Mouse (Mus musculus): ENCODE results near the gene Tmco1. TPM values are rescaled to one million over a fixed set of nuclear protein-coding genes. Genes with fewer than 3 reads are reported as not detected.

Tmco1 gene
- total RNA-seq (2021) = 10 to 100 TPM; 43.2 to 48.9 TPM
- long read RNA-seq, experiment 1, transcript Tmco1-204 (7 exons, 1,573 nt) = major isoform, 47 of 50 reads
- long read RNA-seq, experiment 1, partial matches to known transcripts = 0 of 50 reads
- long read RNA-seq, experiment 1, other reads (novel, unspliced or antisense) = 3 of 50 reads
- long read RNA-seq, experiment 2, transcript Tmco1-204 (7 exons, 1,573 nt) = major isoform, 85 of 92 reads
- long read RNA-seq, experiment 2, partial matches to known transcripts = 1 of 92 reads
- long read RNA-seq, experiment 2, other reads (novel, unspliced or antisense) = 6 of 92 reads

- peak; percentile 97 to 98 for DNase-seq (ENCODE audit: low spot score in 2 of 2)
These were observed at the start of gene Tmco1 for GRCm38 (mm10) chr1:167308261-167309054. TSS of gene Tmco1 (plus strand) at chr1:167308378.

- peak in 1 of 2 experiments; percentile 71 for DNase-seq (ENCODE audit: low spot score in 2 of 2)
These were observed 48.5 kb upstream of the Tmco1 start for GRCm38 (mm10) chr1:167259702-167260101.

- no peak for DNase-seq (ENCODE audit: low spot score in 2 of 2)
These were observed 46.4 kb upstream of the Tmco1 start for GRCm38 (mm10) chr1:167261750-167262149.

- DNase-seq (ENCODE audit: low spot score in 2 of 2) = no peak
These were observed 45.6 kb upstream of the Tmco1 start for GRCm38 (mm10) chr1:167262489-167263041.

DNA sequence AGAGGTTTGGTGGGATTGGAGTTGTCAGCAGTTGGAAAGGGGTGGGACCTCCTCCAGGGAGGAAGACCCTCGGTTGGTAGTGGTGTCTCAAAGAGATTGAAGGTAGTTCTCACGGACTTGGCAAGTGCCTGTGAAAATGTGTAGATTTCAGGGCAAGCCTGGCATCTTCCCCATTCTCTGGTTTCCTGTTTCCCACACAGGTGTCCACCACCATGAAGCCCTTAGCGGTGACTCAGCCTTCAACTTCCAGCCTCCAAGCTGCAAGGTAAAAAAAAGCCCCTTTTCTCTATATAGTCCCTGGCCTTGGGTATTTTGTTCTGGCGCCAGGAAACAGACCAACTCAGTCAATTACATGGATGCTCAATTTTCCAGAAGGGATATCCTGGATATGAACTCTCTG, 42.8 kb upstream of the Tmco1 start:
- DNase-seq (ENCODE audit: low spot score in 2 of 2) = no peak

DNA sequence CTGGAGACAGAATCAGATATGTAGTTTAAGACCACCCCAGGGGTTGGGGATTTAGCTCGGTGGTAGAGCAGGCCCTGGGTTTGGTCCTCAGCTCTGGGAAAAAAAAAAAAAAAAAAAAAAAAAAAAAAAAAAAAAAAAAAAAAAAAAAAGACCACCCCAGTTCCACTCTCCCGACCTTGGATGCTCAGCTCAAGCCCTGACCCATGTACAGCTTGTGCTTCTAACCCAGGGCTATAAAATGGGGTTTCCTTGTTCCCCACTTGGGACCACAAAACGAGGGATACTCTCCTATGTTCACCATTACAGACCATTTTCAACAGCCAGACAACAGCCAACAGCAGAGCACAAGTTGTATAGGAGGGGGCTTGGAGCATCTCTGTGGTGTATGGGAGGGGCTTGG, 41.5 kb upstream of the Tmco1 start:
- no peak for DNase-seq (ENCODE audit: low spot score in 2 of 2)

- no peak for DNase-seq (ENCODE audit: low spot score in 2 of 2)
These were observed 39.7 kb upstream of the Tmco1 start for GRCm38 (mm10) chr1:167268360-167269063.

- DNase-seq (ENCODE audit: low spot score in 2 of 2) = no peak
These were observed 38.8 kb upstream of the Tmco1 start for GRCm38 (mm10) chr1:167269350-167269811.

DNA sequence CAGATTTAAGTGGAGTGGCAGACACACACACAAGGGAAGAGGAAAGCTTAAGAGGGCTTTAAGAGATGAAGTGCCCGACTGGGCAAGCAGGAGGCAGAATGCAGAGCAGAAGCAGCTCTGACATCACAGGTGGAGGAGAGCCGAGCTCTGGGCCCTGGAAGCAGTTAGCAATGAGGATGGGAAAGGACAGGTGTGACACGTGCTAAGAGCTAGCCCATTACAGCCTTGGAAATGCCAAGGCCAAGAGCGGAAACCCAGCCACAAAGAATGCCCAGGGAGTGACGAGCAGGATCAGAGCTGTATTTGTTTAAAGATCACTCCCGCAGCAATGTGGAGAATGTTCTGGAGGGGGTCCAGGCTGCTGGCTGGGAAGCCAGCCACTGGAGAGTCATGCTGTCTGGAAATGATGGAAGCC, 38.3 kb upstream of the Tmco1 start:
- peak; percentile 79 to 91 for DNase-seq (ENCODE audit: low spot score in 2 of 2)

GRCm38 (mm10) chr1:167270342-167271111, 37.7 kb upstream of the Tmco1 start:
- no peak for DNase-seq (ENCODE audit: low spot score in 2 of 2)

GRCm38 (mm10) chr1:167271304-167271703, 36.9 kb upstream of the Tmco1 start:
- no peak for DNase-seq (ENCODE audit: low spot score in 2 of 2)

- no peak for DNase-seq (ENCODE audit: low spot score in 2 of 2)
These were observed 36.3 kb upstream of the Tmco1 start for GRCm38 (mm10) chr1:167271841-167272240.

DNA sequence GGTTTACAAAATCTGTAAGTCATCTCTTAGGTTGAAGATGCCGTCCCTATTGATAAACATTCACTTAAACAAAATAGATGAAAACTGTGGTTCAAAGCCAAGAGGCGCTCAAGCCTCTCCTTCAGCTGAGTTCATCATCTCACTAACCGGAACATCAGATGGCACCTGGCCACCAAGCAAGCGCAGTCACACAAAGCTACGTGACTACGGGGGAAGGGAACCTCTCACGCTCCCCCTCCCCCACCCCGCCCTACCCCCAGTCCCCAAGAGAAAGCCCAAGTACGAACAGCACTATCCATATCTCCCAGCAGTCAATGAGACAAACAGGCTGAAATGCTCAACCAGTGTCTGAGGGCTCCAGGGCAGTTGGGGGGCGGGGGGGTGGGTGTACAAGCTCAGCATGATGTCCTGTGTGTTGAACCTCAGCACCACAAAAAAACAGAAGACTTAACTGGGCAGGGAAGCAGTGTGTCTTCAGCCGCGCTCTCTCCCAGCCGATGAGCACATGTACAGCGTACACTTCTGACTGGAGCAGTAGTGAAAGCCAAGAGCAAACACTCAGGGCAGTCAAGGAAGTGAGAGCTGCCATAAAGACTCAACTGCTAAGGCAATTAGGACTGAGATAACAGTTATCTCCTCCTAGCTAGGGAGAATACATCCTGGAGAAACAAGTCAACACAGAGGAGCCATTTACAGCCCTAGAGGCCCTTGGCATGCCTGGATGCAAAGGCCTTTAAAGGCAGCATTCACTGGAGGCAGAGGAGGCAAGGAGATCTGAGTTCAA, 34.6 kb upstream of the Tmco1 start:
- DNase-seq (ENCODE audit: low spot score in 2 of 2) = no peak

GRCm38 (mm10) chr1:167274646-167275390, 33.4 kb upstream of the Tmco1 start:
- DNase-seq (ENCODE audit: low spot score in 2 of 2) = no peak

- no peak for DNase-seq (ENCODE audit: low spot score in 2 of 2)
These were observed 29.8 kb upstream of the Tmco1 start for GRCm38 (mm10) chr1:167278395-167278794.

GRCm38 (mm10) chr1:167279160-167279715, 28.9 kb upstream of the Tmco1 start:
- no peak for DNase-seq (ENCODE audit: low spot score in 2 of 2)

DNA sequence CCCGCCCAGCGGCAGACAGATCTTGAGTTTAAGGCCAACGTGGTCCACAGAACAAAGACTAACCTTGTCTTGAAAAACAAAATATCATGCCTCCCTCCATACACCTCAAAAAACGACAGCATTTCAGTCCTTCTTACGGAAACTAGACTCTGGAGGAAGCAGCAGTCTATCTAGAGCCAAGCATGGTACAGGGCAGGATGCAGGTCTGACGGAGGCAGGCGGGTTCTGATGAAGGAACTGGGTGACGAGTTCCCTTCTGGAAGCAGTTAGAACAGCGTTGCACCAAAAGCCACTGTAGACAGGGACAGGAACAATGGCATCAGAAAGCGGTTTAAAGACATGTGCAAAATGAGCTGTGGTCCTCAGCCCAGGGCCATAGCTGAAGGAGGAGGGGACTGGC, 28.1 kb upstream of the Tmco1 start:
- DNase-seq (ENCODE audit: low spot score in 2 of 2) = no peak

- DNase-seq (ENCODE audit: low spot score in 2 of 2) = no peak
These were observed 26.1 kb upstream of the Tmco1 start for GRCm38 (mm10) chr1:167282112-167282511.

DNA sequence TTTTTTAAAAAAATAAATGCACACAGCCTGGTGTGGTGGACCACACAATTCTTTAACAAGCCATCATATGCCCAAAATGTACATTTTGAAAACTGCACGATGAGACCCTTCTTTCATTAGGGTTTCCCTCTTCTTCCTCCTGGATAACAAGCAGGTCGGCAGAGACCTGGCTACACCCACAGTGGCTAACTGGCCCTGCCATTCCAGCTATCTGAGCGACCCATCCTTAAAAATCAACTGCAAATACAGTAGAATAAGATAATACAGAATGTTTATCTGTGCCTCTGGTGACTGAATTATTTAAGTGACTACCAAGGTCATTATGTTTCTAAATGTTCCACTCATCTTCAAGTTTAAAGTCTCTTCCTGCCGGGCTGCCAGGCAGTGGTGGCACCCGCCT, 25.4 kb upstream of the Tmco1 start:
- no peak for DNase-seq (ENCODE audit: low spot score in 2 of 2)

Measured in layer of hippocampus, postnatal 14 days (tissue).